Mouse (Mus musculus): ENCODE results near the gene Pla2g1b.

DNA sequence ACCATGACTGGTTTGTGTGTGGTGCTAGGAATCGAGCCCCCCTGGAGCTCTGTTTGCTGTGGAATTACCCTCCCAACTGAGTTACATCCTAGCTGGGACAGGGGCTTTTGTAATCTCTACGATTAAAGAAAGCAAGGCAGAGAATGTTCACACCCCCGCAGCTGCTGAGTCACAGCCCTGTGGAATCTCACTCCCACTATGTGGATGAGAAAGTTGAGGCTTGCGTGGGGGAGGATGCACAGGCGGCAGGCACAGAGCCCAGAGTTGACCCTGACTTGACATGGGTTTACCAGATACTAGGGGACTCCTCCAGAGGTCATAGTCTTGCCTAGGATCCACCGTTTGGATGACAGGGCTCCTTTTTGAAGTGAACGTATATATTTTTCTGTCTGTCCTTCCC, 31.0 kb downstream of the Pla2g1b start:
- TF ChIP-seq CTCF (IDR thresholded peaks at IDR 0.05; ENCODE audit: control insufficient read depth, insufficient read depth, insufficient read length) (no peak), MYOG (IDR thresholded peaks at IDR 0.05; ENCODE audit: control insufficient read depth, extremely low read depth, insufficient read length) (no peak), CEBPB (IDR thresholded peaks at IDR 0.05; ENCODE audit: low read depth) (no peak), USF1 (IDR thresholded peaks at IDR 0.05; ENCODE audit: low read depth) (no peak), MAX (IDR thresholded peaks at IDR 0.05) (no peak), MYOD1 (IDR thresholded peaks at IDR 0.05; ENCODE audit: control insufficient read depth, insufficient read length, low read depth) (no peak), FOSL1 (IDR thresholded peaks at IDR 0.05; ENCODE audit: insufficient read depth, low read length, poor library complexity, severe bottlenecking) (no peak)
